Mouse (Mus musculus) bone marrow macrophage, adult 2 months (primary cell): ENCODE measurements around the gene Renbp. TPM values are rescaled to one million over a fixed set of nuclear protein-coding genes. Genes with fewer than 3 reads are reported as not detected.

Source experiments
- H3K27ac ChIP-seq: 2 replicates; pipeline ENCODE4 v1.5.1; 2012; ENCODE audit warnings: low read depth, low read length; ENCODE audit not compliant: insufficient read depth
- H3K4me1 ChIP-seq: 2 replicates; pipeline ENCODE4 v1.6.1; 2012; ENCODE audit warnings: low read length; ENCODE audit not compliant: control insufficient read depth, insufficient read depth
- H3K4me3 ChIP-seq: 2 replicates; pipeline ENCODE4 v1.5.1; 2012; ENCODE audit warnings: mild to moderate bottlenecking, low read length, moderate library complexity; ENCODE audit not compliant: insufficient read depth
- CTCF ChIP-seq: IDR thresholded peaks from 2 replicates; pipeline ENCODE4 v1.5.1; 2012; ENCODE audit warnings: low read depth, mild to moderate bottlenecking, low read length, moderate library complexity
- POLR2A ChIP-seq: IDR thresholded peaks from 2 replicates; pipeline ENCODE4 v1.6.1; 2012; ENCODE audit warnings: mild to moderate bottlenecking, low read depth, low read length, borderline replicate concordance
- polyA plus RNA-seq: library from polyadenylated mRNA; stranded (reverse); fragments of >200 nt; gene quantifications from 2 replicates; pipeline ENCODE4 v1.2.4, GENCODE M21; 2012; ENCODE audit not compliant: missing spikeins, insufficient read depth, insufficient read length

Renbp gene
- polyA plus RNA-seq, 1 experiment = 175 TPM

DNA sequence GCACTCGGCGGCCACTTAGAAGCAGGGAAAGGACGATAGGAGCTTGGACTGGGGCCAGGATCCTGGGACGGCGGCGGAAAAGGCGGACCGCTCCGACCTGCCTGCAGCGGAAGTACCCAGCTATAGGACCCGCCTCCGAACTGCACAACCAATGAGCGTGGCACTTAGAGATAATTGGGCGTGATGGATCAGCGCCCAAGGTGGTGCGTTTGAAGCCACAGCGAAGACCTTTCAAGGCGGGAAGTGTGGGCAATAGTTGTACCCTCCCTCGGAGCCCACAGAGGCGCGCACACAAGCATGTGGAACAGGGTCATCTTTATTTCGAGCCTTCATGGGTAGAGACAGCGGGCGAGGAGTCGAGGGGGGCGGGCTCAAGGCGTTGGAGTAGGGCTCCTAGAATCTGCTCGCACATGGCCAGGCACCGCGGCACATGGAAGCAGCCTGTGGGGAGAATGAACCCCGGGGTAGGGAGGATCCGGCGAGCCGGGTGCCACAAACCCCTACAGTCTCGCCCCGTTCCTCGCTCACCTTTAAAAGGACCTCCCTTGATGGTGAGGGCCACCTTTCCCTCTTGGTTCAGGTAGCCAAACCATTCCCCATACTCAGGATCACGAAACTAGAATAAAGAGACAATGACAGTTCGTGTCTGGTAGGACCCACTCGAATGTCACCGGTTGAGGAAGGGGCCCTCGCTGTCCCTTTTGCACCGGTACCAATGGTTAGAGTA is 8.7 kb downstream of the Renbp start, which contains the start of the genes Arhgap4 and Naa10:
TSS of gene Arhgap4 (minus strand) at position 48 of the 727 bp plus-strand sequence.
TSS of gene Naa10 (minus strand) at position 122 of the 727 bp plus-strand sequence.
- peak within 1 kb of the TSS; percentile 89 for H3K4me3 ChIP-seq
- TF ChIP-seq CTCF (no peak), POLR2A (no peak)
- H3K4me1 ChIP-seq = peaks cover 14% of the 10 kb centered on the region
- H3K27ac ChIP-seq = peak within 1 kb of the TSS; percentile 69

- H3K4me3 ChIP-seq = peak overlapping the region; percentile 89
- TF ChIP-seq POLR2A (no peak), CTCF (no peak)
- peak overlapping the region; percentile 69 for H3K27ac ChIP-seq
- peaks cover 14% of the 10 kb centered on the region for H3K4me1 ChIP-seq
Observed at GRCm38 (mm10) chrX:73921285-73921822, 9.3 kb downstream of the Renbp start.

DNA sequence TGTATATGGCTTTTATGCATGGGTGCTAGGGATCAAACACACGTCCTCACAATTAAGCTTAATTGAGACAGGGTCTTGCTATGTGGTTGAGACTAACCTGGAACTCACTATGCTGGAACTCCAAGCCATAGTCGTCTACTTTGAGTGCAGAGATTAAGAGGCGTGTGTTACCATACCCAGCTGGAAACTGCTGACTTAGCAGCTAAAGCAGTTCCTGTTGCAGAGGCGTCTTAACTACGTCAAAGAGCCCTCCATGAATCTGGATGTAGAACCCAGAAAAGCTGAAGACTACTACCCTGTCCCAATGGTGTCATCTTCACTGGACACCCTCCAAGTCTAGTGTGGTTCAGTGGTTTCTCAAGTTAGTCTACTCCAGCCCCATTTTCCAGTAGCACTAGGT is 12.0 kb downstream of the Renbp start:
- Histone ChIP-seq H3K27ac (no peak overlapping the region), H3K4me3 (no peak overlapping the region), H3K4me1 (peaks cover 23% of the 10 kb centered on the region)
- no peak for TF ChIP-seq CTCF
- no peak for TF ChIP-seq POLR2A

- TF ChIP-seq CTCF (no peak), POLR2A (no peak)
- no peak overlapping the region for H3K27ac ChIP-seq
- H3K4me3 ChIP-seq = no peak overlapping the region
- peaks cover 37% of the 10 kb centered on the region for H3K4me1 ChIP-seq
Observed at GRCm38 (mm10) chrX:73916945-73917344, 13.7 kb downstream of the Renbp start.

DNA sequence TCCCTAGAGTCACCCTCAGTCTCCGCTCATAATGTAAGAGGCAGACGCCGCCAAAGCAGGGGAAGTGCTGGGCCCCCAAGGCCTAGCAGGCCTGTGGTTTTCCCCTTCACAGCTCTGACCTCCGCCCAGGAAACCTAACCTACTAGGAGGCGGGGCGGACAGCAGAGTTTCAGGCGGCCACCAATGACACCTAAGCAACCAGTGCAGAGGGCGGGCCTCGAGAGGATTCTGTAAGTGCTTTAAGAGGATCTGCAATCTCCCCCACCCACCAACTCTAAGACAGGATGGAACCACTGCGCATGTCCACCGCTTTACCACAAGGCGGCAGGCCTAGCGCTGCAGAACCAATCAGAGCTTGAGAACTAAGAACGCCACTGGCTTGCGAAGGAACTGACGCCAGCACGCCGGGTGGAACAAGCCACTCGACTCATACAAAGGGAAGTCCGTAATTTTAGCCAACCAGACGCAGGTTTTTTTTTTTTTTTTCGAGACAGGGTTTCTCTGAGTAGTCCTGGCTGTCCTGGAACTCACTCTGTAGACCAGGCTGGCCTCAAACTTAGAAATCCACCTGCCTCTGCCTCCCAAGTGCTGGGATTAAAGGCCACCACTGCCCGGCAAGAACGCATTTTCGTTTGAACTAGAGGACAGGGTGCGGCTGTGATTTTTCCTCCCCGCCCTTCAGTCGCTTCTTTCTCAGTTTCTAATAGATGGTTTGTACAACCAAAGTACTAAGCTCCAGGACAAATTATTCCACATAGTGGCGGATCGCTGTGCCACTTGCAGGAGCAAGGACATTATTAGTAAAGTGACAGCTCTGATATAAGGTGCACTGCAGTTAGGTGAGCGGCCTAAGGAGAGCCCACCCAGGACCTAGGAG is 15.6 kb downstream of the Renbp start:
- H3K27ac ChIP-seq = peak overlapping the region; percentile 87
- peaks cover 51% of the 10 kb centered on the region for H3K4me1 ChIP-seq
- TF ChIP-seq CTCF = no peak
- no peak for TF ChIP-seq POLR2A
- H3K4me3 ChIP-seq = peak overlapping the region; percentile 44

- peaks cover 50% of the 10 kb centered on the region for H3K4me1 ChIP-seq
- TF ChIP-seq POLR2A (no peak), CTCF (no peak)
- no peak overlapping the region for H3K4me3 ChIP-seq
- peak overlapping the region; percentile 84 for H3K27ac ChIP-seq
Observed at GRCm38 (mm10) chrX:73911588-73911987, 19.1 kb downstream of the Renbp start.

DNA sequence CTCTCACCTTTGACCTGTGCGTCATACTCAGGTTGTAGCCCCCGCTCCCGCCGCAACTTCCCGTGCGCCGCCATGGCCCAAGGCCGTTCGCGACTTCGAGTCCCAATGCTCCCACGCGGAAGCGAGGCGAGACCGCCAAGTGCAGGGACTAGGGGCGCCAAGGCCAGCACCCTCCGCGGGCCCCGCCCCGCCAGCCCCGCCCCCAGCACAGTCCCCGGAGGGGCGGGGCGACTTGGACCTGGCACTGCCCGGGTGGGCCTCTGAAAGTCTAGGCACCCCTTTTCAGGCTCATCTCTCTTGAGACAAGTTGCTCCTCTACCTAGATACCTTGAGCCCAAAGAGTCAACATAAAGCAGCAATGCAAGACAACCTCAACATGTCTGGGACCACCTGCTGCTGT is 19.5 kb downstream of the Renbp start:
- H3K27ac ChIP-seq = peak overlapping the region; percentile 84
- H3K4me1 ChIP-seq = peaks cover 50% of the 10 kb centered on the region
- TF ChIP-seq POLR2A (no peak), CTCF (no peak)
- peak overlapping the region; percentile 47 for H3K4me3 ChIP-seq

- peak overlapping the region; percentile 47 for H3K4me3 ChIP-seq
- H3K4me1 ChIP-seq = peaks cover 45% of the 10 kb centered on the region
- TF ChIP-seq POLR2A (no peak), CTCF (no peak)
Observed at GRCm38 (mm10) chrX:73910451-73910850, 20.2 kb downstream of the Renbp start.

GRCm38 (mm10) chrX:73910049-73910448 is 20.6 kb downstream of the Renbp start:
- Histone ChIP-seq H3K4me3 (no peak overlapping the region), H3K4me1 (peaks cover 44% of the 10 kb centered on the region), H3K27ac (peak overlapping the region; percentile 63)
- TF ChIP-seq CTCF (no peak), POLR2A (no peak)

More at GRCm38 (mm10) chrX:73910451-73910850, 20.2 kb downstream of the Renbp start:
- peak overlapping the region; percentile 38 for H3K27ac ChIP-seq
